Mouse (Mus musculus): ENCODE measurements around the gene Sel1l. TPM values are rescaled to one million over a fixed set of nuclear protein-coding genes. Genes with fewer than 3 reads are reported as not detected.
"Not testable (repeated sequence)": the region's sequence is repeated elsewhere in the genome, so short reads cannot be mapped to it uniquely, and the experiment has no call there.

The Sel1l gene
- polyA plus RNA-seq, 1 experiment from 2014 or later, result 66.2 TPM

DNA sequence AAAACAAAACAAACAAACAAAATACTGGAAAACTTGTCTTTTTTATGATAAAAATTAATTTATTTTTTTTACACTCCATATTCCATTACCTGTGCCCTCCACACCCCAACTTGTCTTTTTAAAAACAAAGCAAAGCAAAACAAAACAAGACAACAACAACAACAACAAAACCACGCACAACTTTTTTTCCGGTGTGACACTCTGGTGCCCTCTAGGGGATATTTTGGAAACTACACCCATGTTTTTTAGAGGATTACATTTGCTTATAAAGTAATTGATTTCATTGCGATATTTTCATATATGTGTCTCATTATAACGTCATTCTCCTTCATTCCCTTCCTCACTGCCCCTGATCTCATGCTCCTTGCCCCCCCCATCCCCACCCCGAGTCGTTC, 49.6 kb downstream of the Sel1l start:
- peaks cover 8% of the 10 kb centered on the region; the same call in 1 of the 2 replicates for H3K4me1 ChIP-seq (replicated peaks)
- no peak overlapping the region for H3K9ac ChIP-seq
- H3K9me3 ChIP-seq (replicated peaks), result no peaks in the 10 kb centered on the region
- H3K4me3 ChIP-seq, result no peak overlapping the region
- no peaks in the 10 kb centered on the region for H3K36me3 ChIP-seq
- no peak overlapping the region for H3K27ac ChIP-seq (ENCODE audit: poor library complexity, severe bottlenecking)
- ATAC-seq (ENCODE audit: insufficient number of reproducible peaks, low FRiP score), result no peak
- H3K27me3 ChIP-seq (replicated peaks), result 0 out of 2 replicates have a peak, but pooled peaks cover 5% of the 10 kb centered on the region
- H3K4me2 ChIP-seq, result no peak overlapping the region
- 14% methylated on average over 6 of the region's 6 CpGs for WGBS

DNA sequence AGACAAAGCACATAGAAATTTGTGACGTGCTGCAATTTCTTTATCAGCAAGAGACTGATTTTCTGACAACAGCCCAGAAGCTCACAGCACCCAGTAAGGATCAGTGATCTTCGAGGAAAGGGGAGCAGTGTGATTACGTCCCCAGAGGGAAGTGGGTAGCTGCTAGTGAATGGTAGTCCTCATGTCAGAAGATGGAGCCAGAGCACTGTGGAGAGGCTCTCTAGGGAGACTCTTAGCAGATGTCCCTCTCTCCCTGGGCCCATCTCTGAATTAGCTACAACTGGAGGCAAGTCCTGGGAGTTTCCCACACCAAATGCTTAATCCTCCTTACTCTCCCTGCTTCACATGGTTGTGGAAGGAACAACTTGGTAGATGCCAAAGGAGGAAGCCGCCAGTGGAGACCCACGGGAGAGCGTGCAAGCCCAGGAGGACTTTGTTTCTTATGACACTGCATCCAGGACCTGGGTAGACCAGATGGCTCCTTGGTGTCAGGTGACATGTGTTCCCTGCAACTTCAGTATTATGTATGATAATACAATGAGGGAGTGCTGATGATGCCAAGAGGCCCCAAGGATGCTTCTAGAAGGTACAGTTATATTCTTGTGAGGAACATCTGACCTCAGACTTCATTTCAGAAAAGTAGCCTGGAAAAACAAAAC, 50.1 kb downstream of the Sel1l start:
- peaks cover 8% of the 10 kb centered on the region; the same call in 1 of the 2 replicates for H3K4me1 ChIP-seq (replicated peaks)
- 69% methylated on average over 6 of the region's 6 CpGs for WGBS

DNA sequence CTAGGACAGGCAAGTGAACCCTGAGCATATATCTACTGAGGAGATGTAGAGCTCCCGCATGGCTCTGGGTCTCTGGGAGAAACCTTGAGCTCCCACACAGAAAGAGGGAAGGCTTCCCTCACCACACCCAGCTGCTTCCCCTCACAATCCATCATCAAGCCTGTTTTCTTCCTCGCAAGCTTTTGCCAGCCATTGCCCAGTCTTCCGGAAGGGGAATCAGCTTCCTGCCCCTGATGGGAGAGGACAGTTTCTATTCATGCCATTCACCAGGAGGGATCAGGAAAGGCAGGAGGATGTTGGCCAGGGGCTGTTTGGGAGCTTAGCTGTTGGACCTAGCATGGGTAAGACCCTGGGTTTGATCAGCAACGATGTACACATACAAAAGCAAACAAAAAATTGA, 52.2 kb downstream of the Sel1l start:
- H3K9ac ChIP-seq, result no peak overlapping the region
- ATAC-seq (ENCODE audit: insufficient number of reproducible peaks, low FRiP score), result no peak
- peaks cover 15% of the 10 kb centered on the region for H3K4me1 ChIP-seq (replicated peaks)
- no peaks in the 10 kb centered on the region for H3K9me3 ChIP-seq (replicated peaks)
- 0 out of 2 replicates have a peak, but pooled peaks cover 5% of the 10 kb centered on the region for H3K27me3 ChIP-seq (replicated peaks)
- H3K4me2 ChIP-seq, result no peak overlapping the region
- no peaks in the 10 kb centered on the region for H3K36me3 ChIP-seq
- H3K27ac ChIP-seq (ENCODE audit: poor library complexity, severe bottlenecking), result no peak overlapping the region
- WGBS, result 65% methylated on average over 4 of the region's 4 CpGs
- no peak overlapping the region for H3K4me3 ChIP-seq

More for the DNA sequence above, 50.1 kb downstream of the Sel1l start:
- Histone ChIP-seq H3K9me3 (replicated peaks) (no peaks in the 10 kb centered on the region), H3K27ac (ENCODE audit: poor library complexity, severe bottlenecking) (no peak overlapping the region), H3K9ac (no peak overlapping the region), H3K4me2 (no peak overlapping the region), H3K36me3 (no peaks in the 10 kb centered on the region), H3K27me3 (replicated peaks) (0 out of 2 replicates have a peak, but pooled peaks cover 5% of the 10 kb centered on the region), H3K4me3 (no peak overlapping the region)
- ATAC-seq (ENCODE audit: insufficient number of reproducible peaks, low FRiP score), result no peak; the same call in 1 of the 2 replicates

DNA sequence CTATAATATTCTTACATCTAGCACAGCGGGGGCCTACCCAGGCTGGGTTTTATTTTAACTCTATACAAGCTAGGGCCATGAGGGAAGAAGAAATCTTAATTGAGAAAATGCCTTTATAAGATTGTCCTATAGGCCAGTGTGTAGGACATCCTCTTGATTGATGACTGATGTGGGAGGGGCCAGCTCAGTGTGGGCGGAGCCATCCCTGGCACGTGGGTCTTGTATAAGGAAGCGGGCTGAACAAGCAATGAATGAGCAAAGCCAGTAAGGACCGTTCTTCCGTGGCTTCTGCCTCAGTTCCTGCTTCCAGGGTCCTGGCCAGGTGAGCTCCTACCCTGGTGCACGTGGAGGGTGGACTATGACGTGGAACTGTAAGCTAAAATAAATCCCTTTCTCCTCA, 55.7 kb downstream of the Sel1l start:
- H3K27ac ChIP-seq (ENCODE audit: poor library complexity, severe bottlenecking), result no peak overlapping the region
- 0 out of 2 replicates have a peak, but pooled peaks cover 3% of the 10 kb centered on the region for H3K27me3 ChIP-seq (replicated peaks)
- 82% methylated on average over 8 of the region's 8 CpGs for WGBS
- no peak overlapping the region for H3K9ac ChIP-seq
- H3K36me3 ChIP-seq, result no peaks in the 10 kb centered on the region
- ATAC-seq (ENCODE audit: insufficient number of reproducible peaks, low FRiP score), result no peak
- H3K9me3 ChIP-seq (replicated peaks), result no peaks in the 10 kb centered on the region
- H3K4me2 ChIP-seq, result no peak overlapping the region
- H3K4me3 ChIP-seq, result no peak overlapping the region
- peaks cover 9% of the 10 kb centered on the region for H3K4me1 ChIP-seq (replicated peaks)

DNA sequence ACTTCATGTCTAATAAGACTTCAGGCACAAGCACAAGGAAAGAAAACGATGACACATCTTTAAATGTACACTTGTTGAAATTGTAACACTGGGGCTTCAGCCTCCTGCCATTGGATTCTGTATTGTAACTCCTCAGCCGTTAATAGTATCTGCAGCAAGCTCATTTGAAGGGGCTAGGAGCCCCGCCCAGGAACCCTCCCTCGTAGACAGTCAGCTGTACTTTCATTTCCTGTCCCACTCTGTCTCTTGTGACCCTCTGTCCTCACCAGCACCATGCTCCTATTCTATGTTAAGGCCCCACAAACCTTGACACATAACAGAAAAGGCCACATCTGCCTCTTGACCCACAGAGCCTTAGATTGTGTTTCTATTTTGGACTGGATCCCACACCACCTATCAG, 57.1 kb downstream of the Sel1l start:
- H3K4me2 ChIP-seq, result no peak overlapping the region
- WGBS, result 47% methylated on average over 4 of the region's 4 CpGs
- no peak overlapping the region for H3K4me3 ChIP-seq
- no peak overlapping the region for H3K27ac ChIP-seq (ENCODE audit: poor library complexity, severe bottlenecking)
- H3K27me3 ChIP-seq (replicated peaks), result peaks cover 7% of the 10 kb centered on the region; the same call in 1 of the 2 replicates
- no peaks in the 10 kb centered on the region for H3K36me3 ChIP-seq
- ATAC-seq (ENCODE audit: insufficient number of reproducible peaks, low FRiP score), result no peak
- no peak overlapping the region for H3K9ac ChIP-seq
- H3K4me1 ChIP-seq (replicated peaks), result peaks cover 9% of the 10 kb centered on the region
- H3K9me3 ChIP-seq (replicated peaks), result no peaks in the 10 kb centered on the region

DNA sequence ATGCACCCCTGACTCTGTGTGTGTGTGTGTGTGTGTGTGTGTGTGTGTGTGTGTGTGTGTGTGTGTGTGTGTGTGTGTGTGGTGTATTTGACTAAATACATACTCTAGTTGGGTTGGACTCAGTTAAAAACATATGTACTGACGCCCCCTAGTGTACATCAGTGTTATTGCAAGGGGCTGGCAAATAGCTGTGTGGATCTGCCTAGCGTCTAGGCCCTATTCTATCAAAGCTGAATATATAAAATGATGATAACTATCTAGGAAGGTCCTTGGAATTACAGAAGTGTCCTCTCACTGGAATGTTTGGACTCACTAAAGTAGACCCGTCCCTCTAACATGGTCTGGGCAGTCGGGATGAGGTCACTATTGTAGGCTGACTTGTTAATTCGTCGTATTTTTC, 59.2 kb downstream of the Sel1l start:
- 53% methylated on average over 6 of the region's 6 CpGs for WGBS
- Histone ChIP-seq H3K4me2 (no peak overlapping the region), H3K27ac (ENCODE audit: poor library complexity, severe bottlenecking) (no peak overlapping the region), H3K27me3 (replicated peaks) (peaks cover 15% of the 10 kb centered on the region; the same call in 1 of the 2 replicates), H3K4me1 (replicated peaks) (peaks cover 13% of the 10 kb centered on the region), H3K36me3 (no peaks in the 10 kb centered on the region), H3K4me3 (no peak overlapping the region), H3K9ac (no peak overlapping the region), H3K9me3 (replicated peaks) (no peaks in the 10 kb centered on the region)
- ATAC-seq (ENCODE audit: insufficient number of reproducible peaks, low FRiP score), result 0 out of 2 replicates have a peak, but pooled peaks have one; percentile 42

DNA sequence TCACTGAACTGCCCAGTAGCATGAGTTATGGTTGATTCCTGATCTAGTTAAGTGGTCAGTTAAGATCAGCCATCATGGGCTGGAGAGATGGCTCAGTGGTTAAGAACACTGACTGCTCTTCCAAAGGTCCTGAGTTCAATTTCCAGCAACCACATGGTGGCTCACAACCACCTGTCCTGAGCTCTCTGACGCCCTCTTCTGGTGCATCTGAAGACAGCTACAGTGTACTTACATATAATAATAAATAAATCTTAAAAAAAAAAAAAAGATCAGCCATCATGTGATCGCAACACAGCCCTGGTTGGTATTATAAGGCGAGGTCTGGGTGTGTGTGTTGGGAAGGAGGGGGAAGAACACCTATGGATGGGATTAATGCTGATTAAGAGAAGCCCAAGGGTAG, 60.5 kb downstream of the Sel1l start:
- 61% methylated on average over 3 of the region's 3 CpGs for WGBS
- Histone ChIP-seq H3K27me3 (replicated peaks) (peaks cover 15% of the 10 kb centered on the region; the same call in 1 of the 2 replicates), H3K4me1 (replicated peaks) (peaks cover 13% of the 10 kb centered on the region)
- not testable (repeated sequence) for ATAC-seq (ENCODE audit: insufficient number of reproducible peaks, low FRiP score); H3K9ac ChIP-seq; H3K4me2 ChIP-seq; H3K27ac ChIP-seq (ENCODE audit: poor library complexity, severe bottlenecking); H3K9me3 ChIP-seq (replicated peaks); H3K4me3 ChIP-seq; H3K36me3 ChIP-seq

DNA sequence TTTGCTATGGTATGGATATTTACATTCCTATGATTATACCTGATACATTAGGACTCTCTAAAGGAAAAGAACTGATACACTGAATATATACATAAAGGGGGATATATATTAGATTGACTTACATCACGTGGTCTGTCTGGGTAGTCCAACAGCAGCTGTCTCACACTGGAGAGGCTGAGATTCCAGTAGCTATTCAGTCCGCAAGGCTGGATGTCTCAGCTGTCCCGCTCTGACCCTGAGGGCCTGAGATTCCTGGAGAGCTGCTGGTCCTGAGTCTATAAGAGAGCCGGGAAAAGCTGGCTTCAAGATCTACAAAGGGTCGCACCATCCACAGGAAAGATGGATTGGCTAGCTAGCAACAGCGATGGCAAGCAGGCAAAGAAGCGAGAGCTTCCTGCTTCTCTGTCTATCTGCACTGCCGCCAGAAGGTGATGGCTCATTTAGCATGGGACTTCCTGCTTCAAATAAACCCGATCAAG, 61.0 kb downstream of the Sel1l start, which contains the start of gene Ston2:
TSS of gene Ston2 (minus strand) at position 429 of the 479 bp plus-strand sequence.
- ATAC-seq (ENCODE audit: insufficient number of reproducible peaks, low FRiP score), result no peak
- Histone ChIP-seq H3K4me3 (no peak within 1 kb of the TSS), H3K27ac (ENCODE audit: poor library complexity, severe bottlenecking) (no peak within 1 kb of the TSS), H3K4me1 (replicated peaks) (peaks cover 13% of the 10 kb centered on the region), H3K36me3 (no peaks in the 10 kb centered on the region), H3K27me3 (replicated peaks) (peaks cover 15% of the 10 kb centered on the region; the same call in 1 of the 2 replicates), H3K9ac (no peak within 1 kb of the TSS), H3K4me2 (no peak within 1 kb of the TSS), H3K9me3 (replicated peaks) (no peaks in the 10 kb centered on the region)
- WGBS, result 75% methylated on average over 9 of the region's 9 CpGs

DNA sequence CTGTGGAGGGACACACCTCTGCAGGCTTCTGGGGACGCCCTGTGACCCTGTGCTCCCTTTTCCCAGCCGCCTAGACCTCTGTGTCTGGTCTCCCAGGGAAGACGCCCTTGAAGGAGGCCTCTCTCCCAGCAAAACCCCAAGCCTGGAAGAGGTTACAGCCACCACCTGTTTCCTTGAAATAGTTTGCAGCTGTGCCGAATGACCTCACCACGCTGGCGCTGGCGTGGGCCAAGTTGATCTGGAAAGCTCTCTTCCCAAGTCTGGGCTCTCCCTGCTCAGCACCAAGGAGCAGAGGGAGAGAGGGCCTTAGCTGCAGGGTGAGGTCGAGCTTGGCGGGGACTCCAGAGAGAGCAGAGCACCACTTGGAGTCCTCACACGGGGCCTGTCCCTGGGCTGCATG, 62.6 kb downstream of the Sel1l start:
- no peak overlapping the region for H3K4me3 ChIP-seq
- no peaks in the 10 kb centered on the region for H3K36me3 ChIP-seq
- no peak overlapping the region for H3K9ac ChIP-seq
- WGBS, result 32% methylated on average over 10 of the region's 10 CpGs
- H3K4me2 ChIP-seq, result no peak overlapping the region
- no peak for ATAC-seq (ENCODE audit: insufficient number of reproducible peaks, low FRiP score)
- H3K4me1 ChIP-seq (replicated peaks), result 0 out of 2 replicates have a peak, but pooled peaks cover 4% of the 10 kb centered on the region
- H3K27ac ChIP-seq (ENCODE audit: poor library complexity, severe bottlenecking), result no peak overlapping the region
- no peaks in the 10 kb centered on the region for H3K9me3 ChIP-seq (replicated peaks)
- H3K27me3 ChIP-seq (replicated peaks), result peaks cover 15% of the 10 kb centered on the region; the same call in 1 of the 2 replicates

DNA sequence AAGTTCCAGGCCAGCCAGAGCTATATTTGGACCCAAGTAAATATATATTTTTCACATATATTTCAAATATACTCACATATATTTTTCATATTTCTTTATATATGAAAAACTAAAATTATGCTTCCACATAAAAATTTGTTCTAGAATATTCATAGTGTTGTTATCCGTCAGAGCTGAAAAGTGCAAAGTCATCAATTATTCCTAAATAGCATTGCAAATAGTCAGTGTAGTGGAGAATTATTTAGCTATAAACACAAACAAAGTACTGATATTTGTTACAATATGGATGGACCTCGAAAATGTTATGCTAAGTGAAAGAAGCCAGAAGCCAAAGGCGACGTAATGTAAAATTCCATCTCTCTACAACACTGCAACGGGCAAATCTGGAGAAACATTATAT, 67.5 kb downstream of the Sel1l start:
- Histone ChIP-seq H3K4me3 (no peak overlapping the region), H3K27ac (ENCODE audit: poor library complexity, severe bottlenecking) (no peak overlapping the region), H3K9ac (no peak overlapping the region), H3K36me3 (no peaks in the 10 kb centered on the region), H3K4me1 (replicated peaks) (peaks cover 11% of the 10 kb centered on the region; the same call in 1 of the 2 replicates), H3K27me3 (replicated peaks) (peaks cover 32% of the 10 kb centered on the region), H3K4me2 (no peak overlapping the region), H3K9me3 (replicated peaks) (no peaks in the 10 kb centered on the region)
- no peak for ATAC-seq (ENCODE audit: insufficient number of reproducible peaks, low FRiP score)
- WGBS, result 84% methylated on average over 5 of the region's 5 CpGs

DNA sequence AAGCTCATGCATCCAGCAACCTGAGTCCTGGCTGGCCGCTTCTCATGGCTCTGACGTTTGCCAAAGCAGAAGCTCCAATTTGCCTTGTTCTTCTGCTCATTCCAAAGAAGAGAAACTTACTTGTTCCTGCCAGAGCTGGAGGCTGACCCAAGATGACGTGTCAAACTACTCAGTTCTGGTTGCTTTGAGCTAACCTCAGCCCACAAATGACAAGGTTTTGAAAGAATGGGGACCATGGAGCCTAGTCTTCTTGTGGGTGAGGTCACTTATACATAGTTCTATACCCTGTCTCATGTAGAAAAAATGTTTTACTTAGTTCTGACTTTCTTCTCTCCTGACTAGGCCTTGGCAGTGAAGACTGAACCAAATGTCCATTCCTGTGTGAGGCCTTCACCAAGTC, 68.4 kb downstream of the Sel1l start:
- Histone ChIP-seq H3K9ac (no peak overlapping the region), H3K36me3 (no peaks in the 10 kb centered on the region), H3K27me3 (replicated peaks) (peaks cover 31% of the 10 kb centered on the region), H3K4me2 (no peak overlapping the region), H3K4me3 (no peak overlapping the region), H3K27ac (ENCODE audit: poor library complexity, severe bottlenecking) (no peak overlapping the region), H3K4me1 (replicated peaks) (peaks cover 8% of the 10 kb centered on the region; the same call in 1 of the 2 replicates), H3K9me3 (replicated peaks) (no peaks in the 10 kb centered on the region)
- 79% methylated on average over 3 of the region's 3 CpGs for WGBS
- ATAC-seq (ENCODE audit: insufficient number of reproducible peaks, low FRiP score), result no peak

Data from heart, embryonic 12.5 days (tissue).